In genomic region chr8:83327889-83328288, GRCm38 (mm10) we compare ENCODE assay signal across 23 mouse cellular contexts. TPM values are rescaled to one million over a fixed set of nuclear protein-coding genes. Genes with fewer than 3 reads are reported as not detected.
DNase-seq lines count a peak whose midpoint lies in the region; ATAC-seq lines count a peak whose summit lies in the region.
"Had no signal": no experiment of that assay in that cellular context is flagged by ENCODE, and none has a peak within 500 bp of the region (broad histone marks: within the 10 kb centered on the region; RNA-seq: fewer than 3 reads in every experiment).

No protein-coding gene starts in this region.

- H3K4me3 ChIP-seq in limb, embryonic 10.5 days = no peak overlapping the region
- H3K4me3 ChIP-seq: embryonic facial prominence, embryonic 10.5 days; embryonic facial prominence, embryonic 12.5 days; forebrain, embryonic 13.5 days; forebrain, embryonic 15.5 days had no signal

- peaks cover 33% of the 10 kb centered on the region for H3K36me3 ChIP-seq in limb, embryonic 10.5 days

- 91% methylated on average over 5 of the region's 5 CpGs for WGBS in limb, embryonic 10.5 days

- peaks cover 9% of the 10 kb centered on the region for H3K4me1 ChIP-seq in limb, embryonic 10.5 days
- H3K4me1 ChIP-seq: embryonic facial prominence, embryonic 12.5 days had no signal

- H3K27ac ChIP-seq in limb, embryonic 10.5 days = no peak overlapping the region
- H3K27ac ChIP-seq: embryonic facial prominence, embryonic 10.5 days; embryonic facial prominence, embryonic 12.5 days; forebrain, embryonic 13.5 days; forebrain, embryonic 15.5 days had no signal

- DNase-seq in 416B (ENCODE audit: low read depth) (peak; percentile 12), NIH3T3 (ENCODE audit: low read depth) (peak; percentile 62)
- DNase-seq in limb, embryonic 10.5 days (ENCODE audit: low spot score) = peak; percentile 7
- no peak for DNase-seq in thymus, postnatal 0 days (ENCODE audit: low spot score)
- DNase-seq: adrenal gland, adult 2 months; adrenal gland, postnatal 10 days; adrenal gland, postnatal 25 days; cerebellum, adult 11-12 months; cerebellum, adult 2 months; cerebellum, adult 9-10 months; cerebellum, postnatal 25 days; forebrain, postnatal 0 days had no signal

- H3K9me3 ChIP-seq in limb, embryonic 10.5 days (replicated peaks) = no peaks in the 10 kb centered on the region
- H3K9me3 ChIP-seq: embryonic facial prominence, embryonic 10.5 days; embryonic facial prominence, embryonic 12.5 days; forebrain, embryonic 13.5 days; forebrain, embryonic 15.5 days had no signal

- no peaks in the 10 kb centered on the region for H3K27me3 ChIP-seq in limb, embryonic 10.5 days (ENCODE audit: low read depth, poor library complexity, severe bottlenecking)
- H3K27me3 ChIP-seq: embryonic facial prominence, embryonic 12.5 days; forebrain, embryonic 13.5 days; forebrain, embryonic 15.5 days had no signal

- no peak for ATAC-seq in monocyte, adult 5-6 weeks (replicated peaks; ENCODE audit: insufficient number of reproducible peaks, low FRiP score, low TSS enrichment, poor library complexity, severe bottlenecking)
- no peak for ATAC-seq in inflammation-experienced regulatory T-cells, adult 6 months
- ATAC-seq: forebrain, embryonic 13.5 days; forebrain, embryonic 15.5 days; forebrain, postnatal 0 days had no signal

RNA-seq across cellular contexts. Expression of gene Elmod2, which starts 4.4 kb away (rescaled TPM):
- polyA plus RNA-seq in limb, embryonic 10.5 days (2016; fragmentation: Nextera tagmentation; extraction: Ambion mirVana) = 18.1 and 23.4 TPM in 2 replicates
- total RNA-seq in monocyte, adult 5-6 weeks (2017) = 23.5 to 34.4 TPM (median 29.3 TPM) in 3 replicates
- polyA plus RNA-seq in inflammation-experienced regulatory T-cells, adult 6 months (2017; shearing (Covaris generic)) = 10 to 100 TPM in 2 of 3 experiments, 1 to 10 TPM in 1; 9.0 to 10.7 (median 10.4) TPM
- 10.8 and 11.9 TPM in 2 replicates for polyA plus RNA-seq in thymus, postnatal 0 days (2015; fragmentation: Nextera tagmentation; extraction: Ambion mirVana)

RNA-seq across cellular contexts. Expression of gene Mgat4d, which starts 20.4 kb away (rescaled TPM):
- not detected in 2 replicates for polyA plus RNA-seq in limb, embryonic 10.5 days (2016; fragmentation: Nextera tagmentation; extraction: Ambion mirVana)
- total RNA-seq in monocyte, adult 5-6 weeks (2017) = not detected in 3 replicates
- not detected for polyA plus RNA-seq in inflammation-experienced regulatory T-cells, adult 6 months (2017; shearing (Covaris generic))
- polyA plus RNA-seq in thymus, postnatal 0 days (2015; fragmentation: Nextera tagmentation; extraction: Ambion mirVana) = not detected in 2 replicates
- total RNA-seq: adrenal gland, adult 2 months; adrenal gland, postnatal 10 days; adrenal gland, postnatal 25 days; adrenal gland, postnatal 4 days; forebrain, postnatal 0 days had no signal
- polyA plus RNA-seq: adrenal gland, adult 2 months; C2C12; cerebellum, adult 2 months; cortical plate, adult 2 months; embryonic facial prominence, embryonic 10.5 days; embryonic facial prominence, embryonic 12.5 days; embryonic facial prominence, embryonic 14.5 days; forebrain, embryonic 11.5 days; forebrain, embryonic 13.5 days; forebrain, embryonic 15.5 days; forebrain, postnatal 0 days had no signal

RNA-seq across cellular contexts. Expression of gene Ucp1, which starts 37.7 kb away (rescaled TPM):
- not detected in 2 replicates for polyA plus RNA-seq in limb, embryonic 10.5 days (2016; fragmentation: Nextera tagmentation; extraction: Ambion mirVana)
- 1.7 TPM in 1 of 3 replicates, not detected in the others for total RNA-seq in monocyte, adult 5-6 weeks (2017)
- not detected for polyA plus RNA-seq in inflammation-experienced regulatory T-cells, adult 6 months (2017; shearing (Covaris generic))
- 0.19 and 1.0 TPM in 2 replicates for polyA plus RNA-seq in thymus, postnatal 0 days (2015; fragmentation: Nextera tagmentation; extraction: Ambion mirVana)
- total RNA-seq: forebrain, postnatal 0 days had no signal
- polyA plus RNA-seq: C2C12; embryonic facial prominence, embryonic 12.5 days; forebrain, embryonic 11.5 days; forebrain, embryonic 13.5 days; forebrain, postnatal 0 days had no signal
